Mouse (Mus musculus) right cerebral cortex, postnatal 25 days (tissue): ENCODE measurements around the gene Cyp1a1.
A peak's percentile ranks its signal among the peaks of the same experiment; 100 is the strongest.

ENCODE experiments used
- DNase-seq: peaks from one replicate; pipeline ENCODE4 v3.0.0; 2022

Gene Cyp1a1

GRCm38 (mm10) chr9:57687751-57688150 is at the start of gene Cyp1a1:
Cyp1a1 (plus strand) TSS chr9:57687928.
- DNase-seq: no peak

- DNase-seq: no peak
Observed at GRCm38 (mm10) chr9:57638651-57639459, 48.9 kb upstream of the Cyp1a1 start.

- no peak for DNase-seq
Observed at GRCm38 (mm10) chr9:57639661-57640328, 47.9 kb upstream of the Cyp1a1 start.

- DNase-seq: no peak
Observed at GRCm38 (mm10) chr9:57640384-57640783, 47.3 kb upstream of the Cyp1a1 start.

- no peak for DNase-seq
Observed at GRCm38 (mm10) chr9:57641022-57641421, 46.7 kb upstream of the Cyp1a1 start.

- DNase-seq: no peak
Observed at GRCm38 (mm10) chr9:57641775-57642550, 45.8 kb upstream of the Cyp1a1 start.

GRCm38 (mm10) chr9:57643169-57643855 is 44.4 kb upstream of the Cyp1a1 start:
- DNase-seq: no peak

- no peak for DNase-seq
Observed at GRCm38 (mm10) chr9:57643856-57644180, 43.9 kb upstream of the Cyp1a1 start.

GRCm38 (mm10) chr9:57644442-57644943 is 43.2 kb upstream of the Cyp1a1 start:
- DNase-seq: no peak

GRCm38 (mm10) chr9:57644944-57645893 is 42.5 kb upstream of the Cyp1a1 start:
- DNase-seq: peak; percentile 92

- DNase-seq: no peak
Observed at GRCm38 (mm10) chr9:57646551-57647103, 41.1 kb upstream of the Cyp1a1 start.

GRCm38 (mm10) chr9:57647286-57648108 is 40.2 kb upstream of the Cyp1a1 start:
- DNase-seq: no peak

GRCm38 (mm10) chr9:57650130-57650785 is 37.5 kb upstream of the Cyp1a1 start:
- no peak for DNase-seq

GRCm38 (mm10) chr9:57650786-57651311 is 36.9 kb upstream of the Cyp1a1 start:
- DNase-seq: no peak

GRCm38 (mm10) chr9:57652351-57652750 is 35.4 kb upstream of the Cyp1a1 start:
- no peak for DNase-seq

- no peak for DNase-seq
Observed at GRCm38 (mm10) chr9:57652855-57653254, 34.9 kb upstream of the Cyp1a1 start.

- no peak for DNase-seq
Observed at GRCm38 (mm10) chr9:57653283-57653682, 34.4 kb upstream of the Cyp1a1 start, which contains the start of gene Csk. Csk (minus strand) TSS chr9:57653631.

- no peak for DNase-seq
Observed at GRCm38 (mm10) chr9:57654966-57655365, 32.8 kb upstream of the Cyp1a1 start.

GRCm38 (mm10) chr9:57655749-57656148 is 32.0 kb upstream of the Cyp1a1 start:
- peak; percentile 85 for DNase-seq
